Mouse (Mus musculus): ENCODE results near the gene Ptpn9. TPM values are rescaled to one million over a fixed set of nuclear protein-coding genes. Genes with fewer than 3 reads are reported as not detected.

Gene Ptpn9
- polyA plus RNA-seq (2012; fragmentation: generic; extraction: Trizol): 10 to 100 TPM in 1 of 2 experiments, 1 to 10 TPM in 1; 3.8 to 18.0 TPM

DNA sequence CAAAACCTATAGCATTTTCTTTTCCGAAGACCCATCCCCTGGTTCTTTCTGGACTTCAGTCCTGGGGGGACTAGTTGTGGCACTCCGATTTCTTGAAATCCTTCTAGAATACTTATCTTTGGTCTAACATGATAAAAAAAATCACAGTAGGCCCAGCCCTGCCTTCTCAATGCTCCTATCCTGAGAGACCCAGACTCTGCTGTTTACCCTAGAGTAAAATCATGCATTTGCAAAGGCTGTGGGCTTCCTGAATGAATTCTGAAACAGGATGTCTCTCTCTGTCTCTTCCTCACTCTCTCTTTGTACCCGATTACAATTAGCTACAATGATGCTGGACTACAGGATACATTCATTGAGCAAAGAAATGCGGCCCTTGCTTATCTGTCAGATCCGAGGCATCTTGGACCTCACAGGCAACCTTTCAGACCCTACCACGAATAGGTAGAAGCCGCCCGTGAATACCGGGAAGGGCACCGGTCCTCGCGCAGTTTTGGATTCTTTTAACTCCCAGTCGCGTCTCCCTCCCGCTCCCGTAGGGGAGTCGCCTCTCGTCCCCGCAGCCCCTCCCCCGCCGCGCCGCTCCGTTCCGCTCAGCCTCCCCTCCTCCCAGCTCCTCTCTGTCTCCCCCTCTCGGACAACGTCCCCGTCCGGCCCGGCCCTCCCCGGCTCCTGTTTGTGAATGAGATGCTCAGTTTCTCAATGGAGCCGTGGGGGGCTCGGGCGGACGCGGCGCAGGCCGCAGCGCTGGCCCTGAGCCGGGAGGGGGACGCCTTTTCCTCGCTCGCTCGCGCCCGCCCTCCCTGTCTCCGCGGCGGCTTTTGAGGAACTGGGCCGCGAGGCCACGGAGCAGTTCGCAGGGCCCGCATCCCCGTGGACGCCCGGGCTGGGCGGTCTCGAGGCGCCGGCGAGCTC lies at the start of gene Ptpn9:
Gene Ptpn9 (plus strand): TSS at position 638 of the 912 bp plus-strand sequence.

DNA sequence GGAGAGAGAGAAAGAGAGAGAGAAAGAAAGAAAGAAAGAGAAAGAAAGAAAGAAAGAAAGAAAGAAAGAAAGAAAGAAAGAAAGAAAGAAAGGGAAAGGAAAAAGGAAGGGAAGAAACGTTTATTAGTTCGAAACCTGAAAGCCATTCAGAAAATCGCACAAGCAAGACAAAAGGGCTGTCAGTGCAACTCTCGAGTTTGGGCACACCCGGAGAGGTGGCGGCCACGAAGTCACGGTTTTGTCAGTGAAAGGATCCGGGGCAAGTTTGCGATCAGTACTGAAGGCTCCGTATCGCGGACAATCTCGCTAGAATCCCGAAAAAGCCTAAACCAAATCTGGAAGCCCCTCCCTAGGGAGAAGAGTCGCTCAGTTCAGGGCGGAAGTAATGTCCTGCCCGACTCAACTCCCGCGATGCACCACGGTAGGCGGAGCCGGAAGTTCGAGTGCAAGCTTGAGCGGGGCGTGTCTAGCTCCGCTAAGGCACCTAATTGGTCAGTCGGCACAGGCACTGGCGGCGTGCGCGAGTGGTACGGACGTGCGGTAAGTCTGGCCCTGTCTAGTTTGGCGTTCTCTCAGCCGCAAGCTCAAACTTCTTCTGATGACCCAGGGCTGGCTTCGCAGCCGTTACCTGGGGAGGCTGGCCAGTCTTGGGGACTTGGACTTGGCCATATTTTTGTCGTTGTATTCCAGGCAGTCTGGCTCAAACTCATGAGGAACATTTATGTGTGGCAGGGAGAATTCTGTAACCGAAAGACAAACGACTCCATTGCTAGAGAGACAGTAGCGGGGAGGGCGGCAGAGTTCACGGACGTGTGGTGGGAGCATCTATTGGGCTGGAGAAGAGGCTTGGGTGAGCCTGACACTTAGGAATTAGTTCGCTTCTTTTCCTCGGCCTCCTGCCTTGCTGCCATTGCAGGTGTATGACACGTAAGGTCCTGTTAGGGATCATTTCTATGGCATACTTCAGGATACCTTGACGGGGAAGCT lies 44.0 kb upstream of the Ptpn9 start, which contains the start of gene Snupn:
Gene Snupn (plus strand): TSS at position 465 of the 987 bp plus-strand sequence.

DNA sequence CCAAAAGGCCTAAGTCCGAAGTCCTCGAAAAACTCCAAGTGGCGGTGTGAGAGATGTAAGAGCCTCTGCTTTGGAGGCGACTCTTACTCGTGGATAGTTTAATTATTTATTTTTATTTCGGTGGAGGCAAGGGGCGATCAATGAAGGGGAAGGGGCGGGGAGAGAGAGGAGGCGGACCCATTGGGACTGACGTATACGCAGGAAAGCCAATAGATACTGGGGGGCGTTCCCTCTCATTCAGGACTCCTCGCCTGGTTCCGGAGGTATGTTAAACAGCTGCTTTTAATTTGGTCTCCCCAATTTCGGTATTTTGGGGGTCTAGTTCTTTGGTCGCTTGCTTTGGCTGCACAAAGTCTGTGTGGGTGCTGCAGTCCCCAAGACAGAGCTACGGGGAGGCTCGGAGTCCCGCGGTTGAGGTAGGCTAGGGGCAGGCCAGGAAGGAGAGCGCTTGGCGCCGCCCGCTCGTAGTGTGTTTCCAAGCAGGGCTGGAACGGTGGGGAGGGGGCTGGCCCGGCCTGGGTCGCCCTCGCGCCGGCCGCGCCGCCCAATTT lies 77.2 kb downstream of the Ptpn9 start, which contains the start of gene Sin3a:
Gene Sin3a (plus strand): TSS at position 240 of the 551 bp plus-strand sequence.

Other genes starting within 250 kb of the Ptpn9 start
- 1 to 10 TPM in 1 of 2 experiments, under 1 TPM in 1; 0.11 to 1.1 TPM for gene Lingo1, start 198.5 kb upstream of the Ptpn9 start, polyA plus RNA-seq (2012; fragmentation: generic; extraction: Trizol)
- gene Odf3l1, start 130.2 kb upstream of the Ptpn9 start, polyA plus RNA-seq (2012; fragmentation: generic; extraction: Trizol): under 1 TPM; 0.11 to 0.30 TPM
- 10 to 100 TPM; 35.5 to 66.8 TPM for gene Cspg4, start 129.9 kb upstream of the Ptpn9 start, polyA plus RNA-seq (2012; fragmentation: generic; extraction: Trizol)
- gene Snx33, start 66.6 kb upstream of the Ptpn9 start, polyA plus RNA-seq (2012; fragmentation: generic; extraction: Trizol): 10 to 100 TPM in 1 of 2 experiments, 1 to 10 TPM in 1; 3.1 to 16.5 TPM
- 100 to 1,000 TPM; 122 to 125 TPM for gene Imp3, start 57.4 kb upstream of the Ptpn9 start, polyA plus RNA-seq (2012; fragmentation: generic; extraction: Trizol)
- 1 to 10 TPM; 1.8 to 7.1 TPM for gene Snupn, start 44.0 kb upstream of the Ptpn9 start, polyA plus RNA-seq (2012; fragmentation: generic; extraction: Trizol)
- gene Sin3a, start 77.1 kb downstream of the Ptpn9 start, polyA plus RNA-seq (2012; fragmentation: generic; extraction: Trizol): 10 to 100 TPM in 1 of 2 experiments, 1 to 10 TPM in 1; 1.8 to 15.3 TPM
- 10 to 100 TPM; 38.0 to 60.2 TPM for gene Man2c1, start 135.8 kb downstream of the Ptpn9 start, polyA plus RNA-seq (2012; fragmentation: generic; extraction: Trizol)
- 1 to 10 TPM; 2.2 to 6.4 TPM for gene Neil1, start 153.4 kb downstream of the Ptpn9 start, polyA plus RNA-seq (2012; fragmentation: generic; extraction: Trizol)
- 100 to 1,000 TPM in 1 of 2 experiments, 10 to 100 TPM in 1; 94.2 to 109 TPM for gene Commd4, start 163.4 kb downstream of the Ptpn9 start, polyA plus RNA-seq (2012; fragmentation: generic; extraction: Trizol)
- gene Trcg1, start 241.6 kb downstream of the Ptpn9 start, polyA plus RNA-seq (2012; fragmentation: generic; extraction: Trizol): under 1 TPM in 1 of 2 experiments, not detected in 1; 0.05 TPM